In the genomic region with DNA sequence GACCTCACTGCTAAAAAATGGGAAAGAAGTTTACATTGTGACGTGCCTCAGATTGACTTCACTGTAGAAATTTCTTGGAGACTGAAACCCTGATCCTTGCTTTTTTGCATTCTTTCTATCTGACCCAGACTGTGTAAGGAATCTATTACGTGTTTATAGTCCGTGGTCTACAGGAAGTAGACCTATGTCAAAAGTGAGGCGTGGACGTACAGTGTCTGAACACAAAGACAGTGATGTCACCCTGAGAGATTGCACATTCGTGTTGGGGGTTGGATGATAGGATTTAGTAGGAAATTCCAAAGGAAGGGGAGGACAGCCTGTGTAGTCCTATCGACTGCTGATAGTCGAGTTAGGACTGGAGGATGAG, we compare ENCODE assay signal across 8 mouse cellular contexts. TPM values are rescaled to one million over a fixed set of nuclear protein-coding genes. Genes with fewer than 3 reads are reported as not detected.
A peak's percentile ranks its signal among the peaks of the same experiment; 100 is the strongest.
DNase-seq lines count a peak whose midpoint lies in the region; ATAC-seq lines count a peak whose summit lies in the region.

No protein-coding gene starts in this region.

- H3K4me3 ChIP-seq in kidney, embryonic 16.5 days (ENCODE audit: low read length), result peak overlapping the region; percentile 82
- H3K4me3 ChIP-seq in brown adipose tissue, adult 24 weeks (ENCODE audit: insufficient read depth, low read depth, low read length), result peak overlapping the region; percentile 66
- H3K4me3 ChIP-seq in hindbrain, embryonic 15.5 days, result peak overlapping the region; percentile 56
- H3K4me3 ChIP-seq in midbrain, embryonic 13.5 days (replicated peaks), result peak overlapping the region; percentile 69

- H3K9ac ChIP-seq in kidney, embryonic 16.5 days (replicated peaks; ENCODE audit: low read length), result peak overlapping the region; percentile 86
- H3K9ac ChIP-seq in hindbrain, embryonic 15.5 days, result peak overlapping the region; percentile 51; the same call in 1 of the 2 replicates
- H3K9ac ChIP-seq in midbrain, embryonic 13.5 days (replicated peaks), result peak overlapping the region; percentile 68

- H3K9me3 ChIP-seq in kidney, embryonic 16.5 days (ENCODE audit: low read length), result peaks cover 3% of the 10 kb centered on the region; the same call in 1 of the 2 replicates
- no peaks in the 10 kb centered on the region for H3K9me3 ChIP-seq in hindbrain, embryonic 15.5 days
- H3K9me3 ChIP-seq in midbrain, embryonic 13.5 days, result no peaks in the 10 kb centered on the region

- peaks cover 12% of the 10 kb centered on the region for H3K36me3 ChIP-seq in kidney, embryonic 16.5 days (ENCODE audit: insufficient read depth, low read length)
- no peaks in the 10 kb centered on the region for H3K36me3 ChIP-seq in hindbrain, embryonic 15.5 days
- H3K36me3 ChIP-seq in midbrain, embryonic 13.5 days, result no peaks in the 10 kb centered on the region

- DNase-seq in kidney, postnatal 25 days, result no peak
- DNase-seq in left cerebral cortex, adult 11 months (ENCODE audit: low spot score), result no peak
- DNase-seq in left cerebral cortex, adult 8-10 months (ENCODE audit: low spot score in 2 of 2), result no peak
- no peak for DNase-seq in gastrocnemius, adult 18-20 months (ENCODE audit: low spot score)

- peak overlapping the region; percentile 75 for H3K4me2 ChIP-seq in kidney, embryonic 16.5 days (replicated peaks; ENCODE audit: low read depth, low read length)
- peak overlapping the region; percentile 71 for H3K4me2 ChIP-seq in hindbrain, embryonic 15.5 days
- peak overlapping the region; percentile 72 for H3K4me2 ChIP-seq in midbrain, embryonic 13.5 days (replicated peaks)

- H3K4me1 ChIP-seq in kidney, embryonic 16.5 days (ENCODE audit: insufficient read depth, low read length), result peaks cover 17% of the 10 kb centered on the region
- H3K4me1 ChIP-seq in brown adipose tissue, adult 24 weeks (ENCODE audit: control insufficient read depth, insufficient read depth, insufficient read length, low read length), result no peaks in the 10 kb centered on the region
- peaks cover 16% of the 10 kb centered on the region for H3K4me1 ChIP-seq in hindbrain, embryonic 15.5 days (replicated peaks)
- H3K4me1 ChIP-seq in midbrain, embryonic 13.5 days (replicated peaks), result peaks cover 21% of the 10 kb centered on the region

- under 1% methylated on average over 8 of the region's 8 CpGs for WGBS in kidney, embryonic 16.5 days
- 2% methylated on average over 8 of the region's 8 CpGs for WGBS in hindbrain, embryonic 15.5 days
- 2% methylated on average over 8 of the region's 8 CpGs for WGBS in midbrain, embryonic 13.5 days

- H3K27ac ChIP-seq in kidney, embryonic 16.5 days (ENCODE audit: low read length), result peak overlapping the region; percentile 84
- no peak overlapping the region for H3K27ac ChIP-seq in brown adipose tissue, adult 24 weeks (replicated peaks; ENCODE audit: low read depth, low read length)
- no peak overlapping the region for H3K27ac ChIP-seq in hindbrain, embryonic 15.5 days (replicated peaks)
- H3K27ac ChIP-seq in midbrain, embryonic 13.5 days, result no peak overlapping the region

- H3K27me3 ChIP-seq in kidney, embryonic 16.5 days (ENCODE audit: insufficient read depth, low read length), result no peaks in the 10 kb centered on the region
- no peaks in the 10 kb centered on the region for H3K27me3 ChIP-seq in hindbrain, embryonic 15.5 days
- H3K27me3 ChIP-seq in midbrain, embryonic 13.5 days, result peaks cover under 1% of the 10 kb centered on the region; the same call in 1 of the 2 replicates

- peak; percentile 49 for ATAC-seq in kidney, embryonic 16.5 days (ENCODE audit: low FRiP score, low TSS enrichment)
- 0 out of 2 replicates have a peak, but pooled peaks have one; percentile 5 for ATAC-seq in hindbrain, embryonic 15.5 days (ENCODE audit: low FRiP score, low read depth)
- ATAC-seq in midbrain, embryonic 13.5 days, result peak; percentile 31

RNA-seq across cellular contexts. Expression of a gene that starts 0.5 kb away (rescaled TPM):
- 12.0 and 12.9 TPM in 2 replicates for polyA plus RNA-seq in kidney, embryonic 16.5 days (2015; fragmentation: Nextera tagmentation; extraction: Ambion mirVana)
- polyA plus RNA-seq in brown adipose tissue, adult 24 weeks (2012; ENCODE audit: insufficient read depth, insufficient read length, missing spikeins), result 0.52 TPM in 1 of 2 replicates, not detected in the other
- 2.6 and 2.8 TPM in 2 replicates for polyA plus RNA-seq in hindbrain, embryonic 15.5 days (2015; fragmentation: Nextera tagmentation; extraction: Ambion mirVana)
- polyA plus RNA-seq in midbrain, embryonic 13.5 days (2015; fragmentation: Nextera tagmentation; extraction: Ambion mirVana), result 4.7 and 5.7 TPM in 2 replicates
- 1 to 10 TPM in 2 of 4 experiments, under 1 TPM in 2; 0.43 to 1.5 (median 0.85) TPM for total RNA-seq in left cerebral cortex, adult 8-10 months (2022)
- total RNA-seq in gastrocnemius, adult 18-20 months (2021), result not detected

RNA-seq across cellular contexts. Expression of a gene that starts 13.4 kb away (rescaled TPM):
- polyA plus RNA-seq in kidney, embryonic 16.5 days (2015; fragmentation: Nextera tagmentation; extraction: Ambion mirVana), result 72.5 and 89.1 TPM in 2 replicates
- polyA plus RNA-seq in brown adipose tissue, adult 24 weeks (2012; ENCODE audit: insufficient read depth, insufficient read length, missing spikeins), result 137 and 158 TPM in 2 replicates
- polyA plus RNA-seq in hindbrain, embryonic 15.5 days (2015; fragmentation: Nextera tagmentation; extraction: Ambion mirVana), result 189 and 197 TPM in 2 replicates
- 163 TPM in 2 replicates for polyA plus RNA-seq in midbrain, embryonic 13.5 days (2015; fragmentation: Nextera tagmentation; extraction: Ambion mirVana)
- 10 to 100 TPM; 65.7 to 72.1 (median 70.6) TPM for total RNA-seq in left cerebral cortex, adult 8-10 months (2022)
- 10 to 100 TPM; 16.9 to 17.1 TPM for total RNA-seq in gastrocnemius, adult 18-20 months (2021)

RNA-seq across cellular contexts. Expression of a gene that starts 55.8 kb away (rescaled TPM):
- 1.2 and 1.3 TPM in 2 replicates for polyA plus RNA-seq in kidney, embryonic 16.5 days (2015; fragmentation: Nextera tagmentation; extraction: Ambion mirVana)
- 0.71 and 1.1 TPM in 2 replicates for polyA plus RNA-seq in brown adipose tissue, adult 24 weeks (2012; ENCODE audit: insufficient read depth, insufficient read length, missing spikeins)
- 2.6 and 3.2 TPM in 2 replicates for polyA plus RNA-seq in hindbrain, embryonic 15.5 days (2015; fragmentation: Nextera tagmentation; extraction: Ambion mirVana)
- 7.6 and 11.9 TPM in 2 replicates for polyA plus RNA-seq in midbrain, embryonic 13.5 days (2015; fragmentation: Nextera tagmentation; extraction: Ambion mirVana)
- 1 to 10 TPM; 1.2 to 2.1 (median 1.9) TPM for total RNA-seq in left cerebral cortex, adult 8-10 months (2022)
- total RNA-seq in gastrocnemius, adult 18-20 months (2021), result 1 to 10 TPM in 1 of 2 experiments, under 1 TPM in 1; 0.93 to 1.0 TPM
